In the genomic region with DNA sequence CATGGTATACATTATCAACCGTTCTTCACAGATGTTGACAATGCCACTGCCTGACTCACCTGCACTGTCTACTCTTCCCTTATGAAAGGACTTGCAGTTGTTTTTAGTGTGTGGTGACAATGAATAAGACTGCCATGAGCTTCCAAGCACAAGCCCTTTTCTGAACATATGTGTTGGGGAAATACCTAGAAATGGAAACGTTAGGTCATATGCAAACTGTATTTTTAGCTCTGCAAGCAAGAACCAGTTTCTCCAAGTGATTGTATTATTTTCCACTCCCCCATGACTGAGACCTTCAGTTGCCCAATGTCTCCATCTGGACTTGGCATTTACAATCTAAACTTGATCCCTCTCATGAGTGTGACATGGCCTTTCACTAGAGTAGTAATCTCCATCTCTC, we compare ENCODE assay signal across 18 mouse cellular contexts.
DNase-seq lines count a peak whose midpoint lies in the region; ATAC-seq lines count a peak whose summit lies in the region.
"Had no signal": no experiment of that assay in that cellular context is flagged by ENCODE, and none has a peak within 500 bp of the region (broad histone marks: within the 10 kb centered on the region; RNA-seq: fewer than 3 reads in every experiment).

No protein-coding gene starts in this region.

- DNase-seq in heart, adult 11 months, result peak; percentile 40
- DNase-seq in heart, adult 9 months (ENCODE audit: low spot score in 2 of 2), result no peak
- DNase-seq in thymus, postnatal 4 days, result no peak
- DNase-seq in urinary bladder, adult 18-20 months (ENCODE audit: low spot score in 2 of 2), result no peak
- DNase-seq: adrenal gland, adult 8-10 months; adrenal gland, postnatal 36 days; cerebellum, adult 11 months; cerebellum, adult 8-10 months; cerebellum, postnatal 14 days; embryo, embryonic 11 days; gastrocnemius, postnatal 36 days; heart, adult 18-20 months; heart, postnatal 36 days; kidney, adult 11 months had no signal

- peak; percentile 67 for ATAC-seq in activated CD4-positive, CD25-positive, alpha-beta regulatory T cell, adult 4 months
- peak; percentile 76 for ATAC-seq in inflammation-experienced regulatory T-cells, adult 6 months
- ATAC-seq: forebrain, embryonic 15.5 days; Patski had no signal
